Mouse (Mus musculus): Measurements from ENCODE around the gene Ldah. TPM values are rescaled to one million over a fixed set of nuclear protein-coding genes. Genes with fewer than 3 reads are reported as not detected.

The Ldah gene
- polyA plus RNA-seq, 1 experiment from 2014 or later = 55.4 TPM

- Histone ChIP-seq H3K27ac (replicated peaks) (no peak overlapping the region), H3K4me1 (no peaks in the 10 kb centered on the region), H3K9me3 (replicated peaks) (no peaks in the 10 kb centered on the region), H3K27me3 (no peaks in the 10 kb centered on the region), H3K36me3 (peaks cover 12% of the 10 kb centered on the region), H3K4me3 (replicated peaks) (no peak overlapping the region), H3K4me2 (replicated peaks) (no peak overlapping the region), H3K9ac (no peak overlapping the region)
- no peak for ATAC-seq (ENCODE audit: insufficient number of reproducible peaks, low FRiP score, low TSS enrichment, low read depth)
- WGBS = 71% methylated on average over 15 of the region's 15 CpGs
Observed at GRCm38 (mm10) chr12:8281225-8282017, 73.5 kb downstream of the Ldah start.

GRCm38 (mm10) chr12:8287970-8288369 is 80.1 kb downstream of the Ldah start:
- Histone ChIP-seq H3K27me3 (no peaks in the 10 kb centered on the region; the same call in 1 of the 2 replicates), H3K9me3 (replicated peaks) (no peaks in the 10 kb centered on the region), H3K9ac (no peak overlapping the region), H3K4me1 (no peaks in the 10 kb centered on the region), H3K27ac (replicated peaks) (no peak overlapping the region), H3K36me3 (peaks cover 12% of the 10 kb centered on the region), H3K4me3 (replicated peaks) (no peak overlapping the region), H3K4me2 (replicated peaks) (no peak overlapping the region)
- 57% methylated on average over 3 of the region's 3 CpGs for WGBS
- ATAC-seq (ENCODE audit: insufficient number of reproducible peaks, low FRiP score, low TSS enrichment, low read depth) = no peak

GRCm38 (mm10) chr12:8289099-8289498 is 81.2 kb downstream of the Ldah start:
- 62% methylated on average over 6 of the region's 6 CpGs for WGBS
- Histone ChIP-seq H3K9ac (no peak overlapping the region), H3K4me3 (replicated peaks) (no peak overlapping the region), H3K36me3 (peaks cover 7% of the 10 kb centered on the region; the same call in 1 of the 2 replicates), H3K4me1 (no peaks in the 10 kb centered on the region), H3K27me3 (peaks cover 5% of the 10 kb centered on the region), H3K27ac (replicated peaks) (no peak overlapping the region), H3K4me2 (replicated peaks) (no peak overlapping the region), H3K9me3 (replicated peaks) (no peaks in the 10 kb centered on the region)
- ATAC-seq (ENCODE audit: insufficient number of reproducible peaks, low FRiP score, low TSS enrichment, low read depth) = no peak

- Histone ChIP-seq H3K36me3 (peaks cover 5% of the 10 kb centered on the region; the same call in 1 of the 2 replicates), H3K9ac (no peak overlapping the region), H3K4me2 (replicated peaks) (no peak overlapping the region), H3K4me3 (replicated peaks) (no peak overlapping the region), H3K27me3 (peaks cover 8% of the 10 kb centered on the region), H3K4me1 (no peaks in the 10 kb centered on the region), H3K9me3 (replicated peaks) (no peaks in the 10 kb centered on the region), H3K27ac (replicated peaks) (no peak overlapping the region)
- no peak for ATAC-seq (ENCODE audit: insufficient number of reproducible peaks, low FRiP score, low TSS enrichment, low read depth)
- WGBS = 74% methylated on average over 8 of the region's 8 CpGs
Observed at GRCm38 (mm10) chr12:8289499-8289898, 81.6 kb downstream of the Ldah start.

GRCm38 (mm10) chr12:8291157-8291853 is 83.4 kb downstream of the Ldah start:
- peaks cover 23% of the 10 kb centered on the region for H3K27me3 ChIP-seq
- H3K4me1 ChIP-seq = peaks cover 8% of the 10 kb centered on the region
- no peak overlapping the region for H3K4me2 ChIP-seq (replicated peaks)
- no peak overlapping the region for H3K9ac ChIP-seq
- no peak overlapping the region for H3K27ac ChIP-seq (replicated peaks)
- WGBS = 61% methylated on average over 15 of the region's 15 CpGs
- no peak overlapping the region for H3K4me3 ChIP-seq (replicated peaks)
- no peaks in the 10 kb centered on the region for H3K36me3 ChIP-seq
- ATAC-seq (ENCODE audit: insufficient number of reproducible peaks, low FRiP score, low TSS enrichment, low read depth) = no peak
- no peaks in the 10 kb centered on the region for H3K9me3 ChIP-seq (replicated peaks)

GRCm38 (mm10) chr12:8295307-8295913 is 87.5 kb downstream of the Ldah start:
- no peak overlapping the region for H3K4me3 ChIP-seq (replicated peaks)
- 31% methylated on average over 6 of the region's 6 CpGs for WGBS
- peaks cover 35% of the 10 kb centered on the region for H3K4me1 ChIP-seq
- H3K9ac ChIP-seq = no peak overlapping the region
- H3K27ac ChIP-seq (replicated peaks) = no peak overlapping the region
- H3K36me3 ChIP-seq = no peaks in the 10 kb centered on the region
- ATAC-seq (ENCODE audit: insufficient number of reproducible peaks, low FRiP score, low TSS enrichment, low read depth) = peak; percentile 16; the same call in 1 of the 2 replicates
- no peak overlapping the region for H3K4me2 ChIP-seq (replicated peaks)
- peaks cover 62% of the 10 kb centered on the region for H3K27me3 ChIP-seq
- H3K9me3 ChIP-seq (replicated peaks) = no peaks in the 10 kb centered on the region

- Histone ChIP-seq H3K27me3 (peaks cover 70% of the 10 kb centered on the region), H3K9ac (no peak overlapping the region), H3K36me3 (no peaks in the 10 kb centered on the region), H3K4me3 (replicated peaks) (no peak overlapping the region), H3K27ac (replicated peaks) (no peak overlapping the region), H3K4me2 (replicated peaks) (no peak overlapping the region), H3K4me1 (peaks cover 37% of the 10 kb centered on the region), H3K9me3 (replicated peaks) (no peaks in the 10 kb centered on the region)
- 79% methylated on average over 2 of the region's 2 CpGs for WGBS
- ATAC-seq (ENCODE audit: insufficient number of reproducible peaks, low FRiP score, low TSS enrichment, low read depth) = no peak
Observed at GRCm38 (mm10) chr12:8296154-8296553, 88.2 kb downstream of the Ldah start.

GRCm38 (mm10) chr12:8297586-8298214 is 89.8 kb downstream of the Ldah start:
- no peak for ATAC-seq (ENCODE audit: insufficient number of reproducible peaks, low FRiP score, low TSS enrichment, low read depth)
- Histone ChIP-seq H3K4me2 (replicated peaks) (peak overlapping the region; percentile 65), H3K9ac (no peak overlapping the region), H3K4me1 (peaks cover 50% of the 10 kb centered on the region), H3K27me3 (peaks cover 85% of the 10 kb centered on the region), H3K4me3 (replicated peaks) (peak overlapping the region; percentile 42), H3K9me3 (replicated peaks) (no peaks in the 10 kb centered on the region), H3K27ac (replicated peaks) (no peak overlapping the region), H3K36me3 (no peaks in the 10 kb centered on the region)
- WGBS = 10% methylated on average over 34 of the region's 34 CpGs

GRCm38 (mm10) chr12:8298361-8299142 is 90.6 kb downstream of the Ldah start:
- Histone ChIP-seq H3K27ac (replicated peaks) (no peak overlapping the region), H3K9ac (no peak overlapping the region), H3K4me3 (replicated peaks) (peak overlapping the region; percentile 42), H3K4me1 (peaks cover 50% of the 10 kb centered on the region), H3K36me3 (no peaks in the 10 kb centered on the region), H3K4me2 (replicated peaks) (peak overlapping the region; percentile 65), H3K27me3 (peaks cover 94% of the 10 kb centered on the region), H3K9me3 (replicated peaks) (no peaks in the 10 kb centered on the region)
- WGBS = 2% methylated on average over 81 of the region's 85 CpGs
- ATAC-seq (ENCODE audit: insufficient number of reproducible peaks, low FRiP score, low TSS enrichment, low read depth) = no peak

- Histone ChIP-seq H3K4me2 (replicated peaks) (peak overlapping the region; percentile 23), H3K9ac (no peak overlapping the region), H3K27me3 (peaks cover 94% of the 10 kb centered on the region), H3K4me1 (peaks cover 50% of the 10 kb centered on the region), H3K27ac (replicated peaks) (no peak overlapping the region), H3K36me3 (no peaks in the 10 kb centered on the region), H3K9me3 (replicated peaks) (no peaks in the 10 kb centered on the region), H3K4me3 (replicated peaks) (peak overlapping the region; percentile 42)
- 8% methylated on average over 34 of the region's 34 CpGs for WGBS
- ATAC-seq (ENCODE audit: insufficient number of reproducible peaks, low FRiP score, low TSS enrichment, low read depth) = no peak
Observed at GRCm38 (mm10) chr12:8299143-8300110, 91.5 kb downstream of the Ldah start.
